Mouse (Mus musculus): ENCODE results near the gene Clcnkb. TPM values are rescaled to one million over a fixed set of nuclear protein-coding genes. Genes with fewer than 3 reads are reported as not detected.

Clcnkb gene
- total RNA-seq (2014; rRNA removed) (not detected in 2 replicates), polyA plus RNA-seq (2015; fragmentation: Nextera tagmentation; extraction: Ambion mirVana) (0.27 and 0.43 TPM in 2 replicates)

DNA sequence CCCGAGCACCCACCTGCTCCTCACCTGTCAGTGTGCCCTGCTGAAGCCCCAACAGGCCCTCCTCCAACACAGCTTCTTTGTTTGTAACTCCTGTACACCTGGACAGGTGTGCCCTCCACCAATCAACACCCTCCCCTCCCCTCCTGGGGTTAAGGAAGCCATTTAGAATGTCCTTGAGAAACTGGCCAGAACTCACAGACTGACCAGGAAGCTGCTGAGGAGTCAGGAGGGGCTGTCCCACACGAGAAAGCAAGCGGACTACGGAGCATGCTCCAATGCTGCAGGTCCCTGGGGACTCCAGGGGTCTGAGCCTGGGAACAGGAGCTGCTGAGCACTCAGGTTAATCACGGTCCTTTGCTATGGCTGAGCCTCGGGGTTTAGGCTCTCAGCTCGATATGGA lies at the start of gene Clcnkb:
TSS of gene Clcnkb (minus strand) at position 91 of the 400 bp plus-strand sequence.
- H3K4me1 ChIP-seq (ENCODE audit: insufficient read depth, low read length), result no peaks in the 10 kb centered on the region
- ATAC-seq (ENCODE audit: low FRiP score) (no peak), DNase-seq (ENCODE audit: low spot score) (no peak)
- WGBS, result 67% methylated on average over 7 of the region's 7 CpGs
- no peak within 1 kb of the TSS for H3K27ac ChIP-seq (ENCODE audit: low read depth, low read length)
- no peak within 1 kb of the TSS for H3K4me3 ChIP-seq (ENCODE audit: low read depth, low read length)
- TF ChIP-seq CTCF (IDR thresholded peaks at IDR 0.05), result no peak
- H3K9me3 ChIP-seq (ENCODE audit: low read length), result no peaks in the 10 kb centered on the region
- no peak within 1 kb of the TSS for H3K4me2 ChIP-seq (ENCODE audit: low read depth, low read length, poor library complexity, severe bottlenecking)
- H3K36me3 ChIP-seq (ENCODE audit: insufficient read depth, low read length), result no peaks in the 10 kb centered on the region
- no peak within 1 kb of the TSS for H3K9ac ChIP-seq (replicated peaks; ENCODE audit: low read length, poor library complexity, severe bottlenecking)
- H3K27me3 ChIP-seq (ENCODE audit: insufficient read depth, low read length), result no peaks in the 10 kb centered on the region

DNA sequence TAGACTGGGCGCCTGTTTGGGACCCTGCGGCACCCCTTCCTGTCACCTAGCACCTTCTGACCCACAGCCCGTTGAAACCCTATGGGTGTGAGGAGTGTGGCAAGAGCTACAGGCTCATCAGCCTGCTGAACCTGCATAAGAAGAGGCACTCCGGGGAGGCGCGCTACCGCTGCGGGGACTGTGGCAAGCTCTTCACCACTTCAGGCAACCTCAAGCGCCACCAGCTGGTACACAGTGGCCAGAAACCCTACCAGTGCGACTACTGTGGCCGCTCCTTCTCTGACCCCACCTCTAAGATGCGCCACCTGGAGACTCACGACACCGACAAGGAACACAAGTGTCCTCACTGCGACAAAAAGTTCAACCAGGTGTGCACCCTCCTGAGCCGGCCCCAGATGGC lies 48.9 kb upstream of the Clcnkb start:
- Histone ChIP-seq H3K27me3 (ENCODE audit: insufficient read depth, low read length) (no peaks in the 10 kb centered on the region), H3K9ac (replicated peaks; ENCODE audit: low read length, poor library complexity, severe bottlenecking) (no peak overlapping the region), H3K4me2 (ENCODE audit: low read depth, low read length, poor library complexity, severe bottlenecking) (no peak overlapping the region), H3K4me1 (ENCODE audit: insufficient read depth, low read length) (no peaks in the 10 kb centered on the region), H3K9me3 (ENCODE audit: low read length) (no peaks in the 10 kb centered on the region), H3K36me3 (ENCODE audit: insufficient read depth, low read length) (peaks cover 72% of the 10 kb centered on the region), H3K27ac (ENCODE audit: low read depth, low read length) (no peak overlapping the region), H3K4me3 (ENCODE audit: low read depth, low read length) (no peak overlapping the region)
- ATAC-seq (ENCODE audit: low FRiP score) (no peak), DNase-seq (ENCODE audit: low spot score) (no peak)
- 78% methylated on average over 16 of the region's 16 CpGs for WGBS
- TF ChIP-seq CTCF (IDR thresholded peaks at IDR 0.05), result no peak; the same call in 1 of the 2 replicates

DNA sequence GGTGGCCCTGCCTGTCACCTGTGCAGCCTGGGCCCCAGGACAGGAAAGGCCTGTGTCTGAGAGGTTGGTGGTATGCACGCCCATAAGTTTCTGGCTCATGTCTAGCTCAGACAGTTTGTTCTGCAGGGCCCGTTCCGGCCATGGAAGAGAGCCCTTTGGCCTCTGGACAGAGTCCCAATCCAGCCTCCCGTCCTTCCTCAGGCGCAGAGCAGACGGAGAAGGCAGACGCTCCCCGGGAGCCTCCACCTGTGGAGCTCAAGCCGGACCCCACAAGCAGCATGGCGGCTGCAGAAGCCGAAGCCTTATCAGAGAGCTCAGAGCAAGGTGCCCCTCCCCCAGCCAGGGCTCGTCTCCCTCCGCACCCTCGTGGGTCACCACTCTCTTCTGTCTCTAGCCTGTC lies 47.7 kb upstream of the Clcnkb start:
- TF ChIP-seq CTCF (IDR thresholded peaks at IDR 0.05), result no peak
- Histone ChIP-seq H3K36me3 (ENCODE audit: insufficient read depth, low read length) (peaks cover 60% of the 10 kb centered on the region), H3K4me3 (ENCODE audit: low read depth, low read length) (no peak overlapping the region), H3K27ac (ENCODE audit: low read depth, low read length) (no peak overlapping the region), H3K9me3 (ENCODE audit: low read length) (no peaks in the 10 kb centered on the region), H3K9ac (replicated peaks; ENCODE audit: low read length, poor library complexity, severe bottlenecking) (no peak overlapping the region), H3K27me3 (ENCODE audit: insufficient read depth, low read length) (no peaks in the 10 kb centered on the region), H3K4me1 (ENCODE audit: insufficient read depth, low read length) (no peaks in the 10 kb centered on the region), H3K4me2 (ENCODE audit: low read depth, low read length, poor library complexity, severe bottlenecking) (no peak overlapping the region)
- ATAC-seq (ENCODE audit: low FRiP score), result no peak
- 83% methylated on average over 14 of the region's 14 CpGs for WGBS
- DNase-seq (ENCODE audit: low spot score), result no peak

DNA sequence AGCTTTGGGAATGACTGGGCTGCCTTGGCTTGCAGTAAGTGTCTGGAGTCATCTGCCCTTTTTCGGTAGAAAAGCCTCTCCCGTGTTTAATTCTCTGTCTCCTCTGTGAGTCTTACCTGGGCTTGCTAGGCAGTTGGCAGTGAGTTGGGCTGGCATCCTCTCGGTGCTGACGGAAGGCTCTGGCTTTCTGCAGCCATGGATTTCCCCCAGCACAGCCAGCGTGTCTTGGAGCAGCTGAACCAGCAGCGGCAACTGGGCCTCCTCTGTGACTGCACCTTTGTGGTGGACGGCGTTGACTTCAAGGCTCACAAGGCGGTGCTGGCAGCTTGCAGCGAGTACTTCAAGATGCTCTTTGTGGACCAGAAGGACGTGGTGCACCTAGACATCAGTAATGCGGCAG lies 45.8 kb upstream of the Clcnkb start:
- Histone ChIP-seq H3K9ac (replicated peaks; ENCODE audit: low read length, poor library complexity, severe bottlenecking) (no peak overlapping the region), H3K4me2 (ENCODE audit: low read depth, low read length, poor library complexity, severe bottlenecking) (no peak overlapping the region), H3K27me3 (ENCODE audit: insufficient read depth, low read length) (no peaks in the 10 kb centered on the region), H3K4me1 (ENCODE audit: insufficient read depth, low read length) (no peaks in the 10 kb centered on the region), H3K4me3 (ENCODE audit: low read depth, low read length) (no peak overlapping the region), H3K27ac (ENCODE audit: low read depth, low read length) (no peak overlapping the region), H3K36me3 (ENCODE audit: insufficient read depth, low read length) (peaks cover 49% of the 10 kb centered on the region), H3K9me3 (ENCODE audit: low read length) (no peaks in the 10 kb centered on the region)
- ATAC-seq (ENCODE audit: low FRiP score), result no peak
- TF ChIP-seq CTCF (IDR thresholded peaks at IDR 0.05), result no peak
- DNase-seq (ENCODE audit: low spot score), result no peak
- 83% methylated on average over 12 of the region's 12 CpGs for WGBS

DNA sequence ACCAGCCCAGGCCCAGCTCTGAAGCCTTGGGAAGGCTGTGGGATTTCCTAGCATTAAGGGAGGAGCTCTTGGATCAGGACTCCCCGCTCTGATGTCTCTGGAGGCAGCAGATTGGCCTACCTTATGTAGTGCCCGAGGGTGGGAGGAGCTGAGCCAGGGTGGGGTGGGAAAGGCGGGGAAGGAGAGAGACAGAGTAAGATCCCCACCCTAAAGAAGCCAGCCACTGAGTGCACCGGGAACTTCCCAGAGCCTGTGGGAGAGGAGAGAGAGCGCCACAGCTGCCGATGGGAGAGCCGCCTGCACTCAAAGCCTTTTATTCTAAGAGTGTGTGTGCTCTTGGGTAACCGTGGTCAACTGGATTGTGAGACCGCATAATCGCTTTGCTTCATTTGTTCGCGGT lies 45.3 kb upstream of the Clcnkb start:
- 30% methylated on average over 12 of the region's 12 CpGs for WGBS
- H3K36me3 ChIP-seq (ENCODE audit: insufficient read depth, low read length), result peaks cover 44% of the 10 kb centered on the region
- H3K27ac ChIP-seq (ENCODE audit: low read depth, low read length), result no peak overlapping the region
- no peaks in the 10 kb centered on the region for H3K27me3 ChIP-seq (ENCODE audit: insufficient read depth, low read length)
- no peaks in the 10 kb centered on the region for H3K4me1 ChIP-seq (ENCODE audit: insufficient read depth, low read length)
- ATAC-seq (ENCODE audit: low FRiP score), result no peak
- DNase-seq (ENCODE audit: low spot score), result no peak
- no peaks in the 10 kb centered on the region for H3K9me3 ChIP-seq (ENCODE audit: low read length)
- H3K9ac ChIP-seq (replicated peaks; ENCODE audit: low read length, poor library complexity, severe bottlenecking), result no peak overlapping the region
- TF ChIP-seq CTCF (IDR thresholded peaks at IDR 0.05), result no peak
- no peak overlapping the region for H3K4me3 ChIP-seq (ENCODE audit: low read depth, low read length)
- H3K4me2 ChIP-seq (ENCODE audit: low read depth, low read length, poor library complexity, severe bottlenecking), result no peak overlapping the region

DNA sequence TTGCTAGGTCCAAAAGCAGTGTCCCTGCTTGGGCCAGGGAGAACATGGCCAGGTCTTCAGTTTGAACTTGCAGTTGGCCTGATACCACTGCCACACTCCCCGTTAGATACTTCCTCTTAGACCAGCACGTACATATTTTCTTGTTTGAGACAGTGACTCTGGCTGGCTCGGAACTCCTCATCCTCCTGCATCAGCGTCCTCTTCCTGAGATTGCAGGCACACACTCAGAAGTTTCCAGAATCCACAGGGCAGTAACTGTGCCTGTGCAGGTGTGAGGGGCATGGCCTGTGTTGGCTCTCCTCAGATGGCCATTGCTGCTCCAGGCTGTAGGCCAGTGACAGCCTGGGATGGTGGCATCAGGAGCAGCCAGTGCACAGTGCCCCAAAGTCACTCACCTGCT lies 44.7 kb upstream of the Clcnkb start:
- whole genome bisulfite sequencing, result 98% methylated on average over 4 of the region's 4 CpGs
- no peaks in the 10 kb centered on the region for H3K9me3 ChIP-seq (ENCODE audit: low read length)
- no peak overlapping the region for H3K4me3 ChIP-seq (ENCODE audit: low read depth, low read length)
- no peak overlapping the region for H3K9ac ChIP-seq (replicated peaks; ENCODE audit: low read length, poor library complexity, severe bottlenecking)
- no peak for TF ChIP-seq CTCF (IDR thresholded peaks at IDR 0.05)
- DNase-seq (ENCODE audit: low spot score) (no peak), ATAC-seq (ENCODE audit: low FRiP score) (no peak)
- no peak overlapping the region for H3K4me2 ChIP-seq (ENCODE audit: low read depth, low read length, poor library complexity, severe bottlenecking)
- H3K27ac ChIP-seq (ENCODE audit: low read depth, low read length), result no peak overlapping the region
- no peaks in the 10 kb centered on the region for H3K4me1 ChIP-seq (ENCODE audit: insufficient read depth, low read length)
- H3K27me3 ChIP-seq (ENCODE audit: insufficient read depth, low read length), result no peaks in the 10 kb centered on the region
- peaks cover 38% of the 10 kb centered on the region for H3K36me3 ChIP-seq (ENCODE audit: insufficient read depth, low read length)
